Mouse (Mus musculus): ENCODE data around the gene Sec14l1. TPM values are rescaled to one million over a fixed set of nuclear protein-coding genes. Genes with fewer than 3 reads are reported as not detected.

Gene Sec14l1
- polyA plus RNA-seq, 1 experiment from 2014 or later, result 37.7 TPM

DNA sequence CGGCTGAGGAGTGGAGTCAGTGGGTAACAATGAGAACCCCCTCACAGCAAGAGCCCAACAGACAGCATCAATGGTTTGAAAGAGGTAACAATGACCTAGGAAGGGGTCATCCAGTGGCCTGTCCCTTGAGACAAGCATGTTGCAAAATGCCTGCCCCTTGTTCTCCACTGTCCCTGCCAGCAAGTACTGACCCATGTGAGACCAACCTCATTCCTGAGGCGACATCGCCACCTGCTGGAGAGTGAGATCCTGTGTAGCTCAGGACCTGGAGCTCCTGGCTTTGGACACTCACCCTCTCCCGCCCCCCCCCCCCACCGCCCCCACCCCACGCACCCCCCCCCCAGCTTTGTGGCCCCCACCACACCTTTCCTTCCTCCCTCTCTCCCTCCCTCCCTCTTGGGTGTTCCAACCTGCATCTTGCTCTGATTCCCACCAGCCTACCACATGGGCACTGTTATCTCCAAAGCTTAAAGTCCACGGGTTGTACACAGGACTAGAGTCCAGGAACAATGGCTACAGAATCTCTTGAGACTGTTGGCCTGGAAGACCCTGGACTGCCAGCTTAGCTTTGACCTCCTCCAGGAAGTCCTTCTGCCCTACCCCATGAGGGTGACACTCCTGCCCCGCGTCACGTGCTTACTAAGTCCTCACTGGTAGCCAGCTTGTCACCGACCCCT lies 62.5 kb downstream of the Sec14l1 start:
- DNase-seq (ENCODE audit: low spot score), result peak; percentile 69

DNA sequence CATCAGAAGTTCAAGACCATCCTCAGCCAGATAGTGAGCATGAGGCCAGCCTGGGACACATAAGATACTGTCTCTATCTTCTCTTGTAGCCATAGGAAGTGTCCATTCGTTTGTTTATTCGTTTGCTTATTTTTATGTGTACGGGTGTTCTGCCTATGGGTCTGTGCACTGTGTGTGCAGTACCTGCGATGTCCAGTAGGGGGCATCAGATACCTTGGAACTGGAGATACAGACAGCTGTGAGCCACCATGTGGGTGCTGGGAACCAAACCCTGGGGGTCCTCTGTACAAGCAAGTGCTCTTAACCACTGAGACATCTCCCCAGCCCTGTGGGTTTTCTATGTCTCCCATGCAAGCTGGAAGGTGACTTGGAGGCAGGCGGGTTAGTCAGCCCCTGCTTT lies 64.9 kb downstream of the Sec14l1 start:
- DNase-seq (ENCODE audit: low spot score), result no peak

DNA sequence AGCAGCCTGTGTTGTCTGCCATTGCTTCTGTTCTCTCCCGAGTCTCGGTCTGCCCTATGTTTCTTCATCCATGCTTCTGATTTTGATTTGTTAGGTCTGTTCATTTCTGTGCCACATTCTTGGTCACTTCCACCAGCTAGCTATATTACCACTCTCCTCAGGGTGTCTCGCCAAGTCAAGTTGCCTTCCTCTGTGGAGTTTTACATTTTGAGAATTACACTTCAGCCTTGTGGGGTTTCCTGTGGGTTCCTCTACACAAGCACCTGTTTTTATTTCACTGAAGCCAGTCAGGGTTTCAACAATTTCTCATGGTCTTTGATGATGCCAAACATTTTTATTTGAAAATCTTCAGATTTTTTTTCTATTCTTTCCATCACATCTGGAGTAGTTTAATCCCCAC lies 67.8 kb downstream of the Sec14l1 start:
- DNase-seq (ENCODE audit: low spot score), result no peak

DNA sequence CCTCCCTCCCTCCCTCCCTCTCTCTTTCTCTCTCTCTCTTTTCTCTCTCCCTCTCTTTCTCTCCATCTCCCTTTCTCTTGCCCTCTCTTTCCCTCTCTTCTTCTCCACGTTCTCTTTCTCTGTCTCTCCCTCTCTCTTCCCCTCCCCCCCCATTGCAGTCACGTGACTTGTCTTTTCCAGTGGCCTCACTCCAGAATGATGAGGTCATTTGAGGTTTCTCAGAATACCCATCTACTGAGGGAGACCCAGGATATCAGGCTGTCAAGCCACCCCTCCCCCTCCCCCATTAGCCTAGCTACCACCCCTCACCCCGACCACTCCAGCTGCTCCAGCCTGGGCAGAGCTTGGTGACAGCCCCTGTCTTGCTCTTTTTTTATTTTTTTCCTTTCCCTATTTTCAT lies 68.3 kb downstream of the Sec14l1 start:
- DNase-seq (ENCODE audit: low spot score), result no peak

DNA sequence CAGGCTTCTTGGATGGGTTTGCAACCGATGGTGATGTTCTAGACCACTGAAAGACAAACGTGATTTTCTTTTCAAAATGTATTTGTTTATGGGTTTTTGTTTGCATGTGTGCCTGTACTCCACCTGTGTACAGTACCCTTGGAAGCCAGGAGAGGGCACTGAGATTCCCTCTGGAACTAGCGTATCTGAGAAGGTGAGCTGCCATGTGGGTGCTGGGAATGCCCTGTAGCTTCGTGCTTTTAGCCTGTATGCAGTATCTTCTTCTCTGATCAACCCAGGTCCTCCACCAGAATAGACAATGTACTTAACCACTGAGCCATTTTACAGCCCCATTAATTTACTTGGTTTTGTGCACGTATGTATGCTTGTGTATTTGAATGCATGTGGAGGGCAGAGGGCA lies 68.9 kb downstream of the Sec14l1 start:
- DNase-seq (ENCODE audit: low spot score), result no peak

DNA sequence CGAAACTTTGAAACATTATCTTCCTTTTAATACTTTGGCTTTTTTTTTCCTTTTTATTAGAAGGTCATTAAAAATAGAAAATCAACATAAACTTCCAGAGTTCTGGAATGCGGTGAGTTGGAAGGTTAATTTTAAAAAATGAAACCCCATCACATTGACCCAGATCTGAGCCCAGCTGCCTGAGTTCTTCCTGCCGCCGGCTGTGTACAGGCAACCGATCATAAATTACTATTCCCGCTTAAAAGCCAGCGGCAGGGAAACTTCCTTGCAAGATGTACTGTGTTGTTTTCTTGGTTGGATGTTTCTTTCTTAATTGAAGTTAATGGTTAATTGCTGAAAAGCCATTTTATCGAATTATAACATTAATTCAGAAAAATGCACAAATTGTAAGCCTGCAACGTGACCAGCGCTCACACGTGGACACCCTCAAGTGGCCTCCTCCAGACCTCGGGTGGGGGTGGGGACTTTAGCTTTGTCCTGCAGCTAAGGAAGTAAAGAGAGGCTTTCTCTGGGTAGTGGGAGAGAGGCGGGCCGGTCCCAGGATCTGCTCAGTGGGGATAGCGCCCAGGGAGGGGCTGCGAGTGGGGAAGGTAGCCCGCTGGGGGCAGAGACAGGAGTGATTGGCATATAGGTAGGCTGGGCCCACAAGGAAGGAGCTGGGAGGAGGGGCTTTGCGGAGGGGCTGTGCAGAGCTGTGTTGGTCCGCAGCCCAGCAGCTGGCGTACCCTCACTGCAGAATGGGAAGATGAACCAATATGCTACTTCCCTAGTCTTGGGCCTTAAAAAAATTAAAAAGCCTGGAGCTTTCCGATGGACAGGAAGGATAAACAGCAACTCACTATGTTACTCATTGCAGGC lies 70.3 kb downstream of the Sec14l1 start:
- DNase-seq (ENCODE audit: low spot score), result no peak

DNA sequence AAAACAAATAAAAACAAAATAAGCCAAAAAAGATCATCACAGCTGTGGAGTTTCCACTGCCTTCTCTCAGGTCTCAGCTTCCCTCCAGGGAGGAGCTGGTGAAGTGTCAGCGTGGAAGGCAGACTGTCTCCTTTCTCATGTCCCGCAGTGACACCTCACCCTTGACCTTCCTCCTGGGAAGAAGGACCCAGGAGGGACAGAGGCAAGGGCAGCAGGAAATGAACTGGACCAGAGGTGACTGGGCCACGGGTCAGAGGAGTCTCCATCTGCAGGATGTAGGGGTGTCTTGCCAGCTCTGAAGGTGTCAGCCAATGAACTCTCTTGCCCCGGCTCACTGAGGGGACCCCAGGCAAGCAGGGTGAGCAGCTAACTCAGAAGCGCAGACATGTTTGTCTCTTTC lies 76.6 kb downstream of the Sec14l1 start:
- DNase-seq (ENCODE audit: low spot score), result no peak

DNA sequence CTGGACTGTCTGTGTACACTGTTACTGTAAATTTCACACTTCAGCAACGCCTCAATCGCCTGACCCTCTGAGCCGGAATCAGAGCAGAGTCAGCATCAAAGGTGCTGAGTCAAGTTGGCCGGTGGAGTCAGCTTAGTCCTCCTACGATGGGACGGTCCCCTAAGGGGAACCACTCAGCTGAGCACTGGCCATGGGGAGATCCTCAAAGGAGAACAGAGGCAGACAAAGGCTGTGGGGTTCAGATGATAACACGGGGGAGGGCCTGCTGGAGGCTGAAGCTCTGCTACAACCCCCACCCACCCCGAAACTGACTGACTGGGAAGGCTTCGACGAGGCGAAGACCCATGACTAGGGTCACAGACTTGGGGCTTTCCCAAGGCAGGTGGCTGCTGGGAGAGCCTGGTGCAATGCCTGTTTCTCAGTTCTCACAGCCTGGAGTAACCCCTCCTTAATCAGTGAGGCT lies 79.5 kb downstream of the Sec14l1 start:
- no peak for DNase-seq (ENCODE audit: low spot score)

DNA sequence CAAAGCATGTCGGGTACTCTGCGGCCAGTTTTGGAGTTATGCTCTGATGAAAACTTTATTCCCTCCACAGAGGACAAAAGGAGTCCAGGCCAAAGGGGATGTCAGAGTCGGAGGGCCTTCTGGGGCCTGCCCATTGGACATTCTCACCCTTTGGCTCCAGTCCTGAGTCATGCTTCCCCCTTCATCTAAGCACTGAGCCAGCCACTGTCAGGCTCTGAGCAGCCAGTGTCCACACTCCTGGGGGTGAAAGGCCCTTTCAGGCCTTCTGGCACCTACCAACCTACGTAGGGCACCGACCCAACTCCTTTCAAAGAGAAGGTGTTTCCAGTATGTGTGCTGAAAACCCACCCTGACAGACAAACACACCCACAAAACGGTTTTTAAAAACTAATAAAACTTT lies 80.6 kb downstream of the Sec14l1 start:
- no peak for DNase-seq (ENCODE audit: low spot score)

DNA sequence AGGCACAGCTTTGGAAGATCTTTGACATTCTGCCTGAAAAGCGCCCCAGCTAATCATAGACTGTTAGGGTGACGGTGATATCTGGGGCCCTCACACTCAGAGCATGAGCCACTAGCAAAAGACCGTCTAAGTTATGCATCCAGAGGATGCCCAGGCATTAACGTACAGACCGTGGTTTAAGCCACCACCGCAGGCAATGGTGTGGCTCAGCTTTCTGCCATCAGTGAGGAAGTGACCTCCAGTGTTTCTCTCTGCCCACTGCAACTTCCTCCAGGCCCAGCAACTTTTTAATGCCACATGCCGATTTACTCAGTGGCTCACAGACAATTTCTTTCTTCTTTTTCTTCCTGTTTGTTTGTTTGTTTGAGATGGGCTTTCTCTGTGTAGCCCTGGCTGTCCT lies 81.7 kb downstream of the Sec14l1 start:
- no peak for DNase-seq (ENCODE audit: low spot score)

DNA sequence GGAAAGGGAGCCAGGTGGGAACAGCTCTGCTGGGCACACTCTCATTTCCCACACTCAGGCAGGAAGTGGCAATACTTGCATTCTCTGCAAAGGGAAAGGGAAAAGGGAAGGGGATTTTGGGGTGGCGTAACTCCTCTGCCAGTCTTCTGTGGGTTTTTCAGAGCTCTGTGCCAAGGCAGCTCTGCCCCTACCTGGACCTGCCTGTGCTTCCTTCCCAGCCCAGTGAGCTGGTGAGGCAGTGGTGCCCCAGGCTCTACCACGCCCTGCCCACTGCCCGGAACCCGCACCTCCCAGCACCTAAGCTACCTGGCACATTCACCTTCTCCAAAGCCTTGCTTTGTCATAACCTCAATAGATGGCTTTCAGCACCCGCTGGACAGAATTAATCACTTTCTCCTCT lies 83.2 kb downstream of the Sec14l1 start:
- DNase-seq (ENCODE audit: low spot score), result no peak

DNA sequence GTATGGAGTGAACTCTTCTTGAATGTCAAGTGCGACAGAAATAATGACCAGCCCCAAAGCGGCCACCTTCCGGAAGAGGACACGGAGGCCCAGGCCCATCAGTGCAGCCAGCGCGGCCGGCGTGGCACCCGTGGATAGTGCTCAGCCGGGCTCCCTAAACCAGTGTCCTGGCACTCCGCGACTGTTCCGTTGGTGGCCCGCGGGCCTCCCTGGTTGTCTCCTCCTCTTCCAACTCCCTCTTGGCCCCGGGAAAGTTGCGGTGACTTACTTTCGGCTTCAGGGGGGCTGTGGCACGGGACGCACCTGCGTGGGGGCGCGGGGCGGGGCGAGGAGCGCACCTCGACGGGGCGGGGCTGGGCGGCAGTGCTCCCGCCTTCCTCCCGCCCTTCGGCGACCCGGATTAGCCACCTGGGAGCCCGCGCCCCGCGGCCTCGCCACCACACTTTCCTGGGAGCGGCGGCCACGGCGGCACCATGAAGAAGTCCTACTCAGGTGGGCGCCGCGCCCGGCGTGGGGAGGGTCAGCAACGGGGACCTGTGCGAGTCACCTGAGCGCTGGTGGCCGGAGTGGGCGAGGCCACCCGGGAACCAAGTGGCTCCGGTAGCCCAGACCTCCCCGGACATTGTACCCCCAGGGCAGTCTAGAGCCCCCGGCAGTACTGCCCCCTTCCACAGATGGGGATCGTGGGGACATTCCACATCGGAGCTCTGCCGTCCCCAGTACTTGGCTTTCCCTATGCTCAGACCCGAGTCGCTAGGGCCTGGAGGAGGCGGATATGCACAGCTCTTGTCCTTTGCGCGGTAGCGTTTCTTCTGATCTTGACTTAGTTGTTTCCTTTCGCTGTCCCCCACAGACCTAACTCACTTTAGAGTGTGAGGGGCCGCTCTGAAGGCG lies 84.6 kb downstream of the Sec14l1 start, which contains the start of gene Sept9:
Gene Sept9, plus strand, starts transcription at position 380 of the 894 bp plus-strand sequence.
- DNase-seq (ENCODE audit: low spot score), result peak; percentile 61

DNA sequence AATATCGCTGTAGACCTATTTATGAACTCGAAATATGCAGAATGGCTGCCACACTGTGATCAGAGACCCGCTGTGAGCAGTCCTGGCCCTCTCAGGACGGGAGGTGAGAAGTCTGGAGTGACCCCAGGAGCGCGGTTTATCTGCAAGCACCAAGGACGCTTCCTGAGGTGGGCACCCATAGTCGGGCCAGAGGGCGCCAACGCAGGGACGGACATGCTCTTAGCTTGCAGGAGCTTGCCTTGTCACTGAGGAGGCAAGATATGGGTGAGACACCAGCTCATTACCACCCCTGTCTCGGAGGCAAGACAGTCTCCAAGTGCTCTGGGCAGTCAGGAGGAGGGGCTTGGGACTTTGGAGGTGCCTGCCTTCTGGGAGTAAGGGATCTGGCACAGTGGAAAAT lies 86.9 kb downstream of the Sec14l1 start:
- DNase-seq (ENCODE audit: low spot score), result no peak

DNA sequence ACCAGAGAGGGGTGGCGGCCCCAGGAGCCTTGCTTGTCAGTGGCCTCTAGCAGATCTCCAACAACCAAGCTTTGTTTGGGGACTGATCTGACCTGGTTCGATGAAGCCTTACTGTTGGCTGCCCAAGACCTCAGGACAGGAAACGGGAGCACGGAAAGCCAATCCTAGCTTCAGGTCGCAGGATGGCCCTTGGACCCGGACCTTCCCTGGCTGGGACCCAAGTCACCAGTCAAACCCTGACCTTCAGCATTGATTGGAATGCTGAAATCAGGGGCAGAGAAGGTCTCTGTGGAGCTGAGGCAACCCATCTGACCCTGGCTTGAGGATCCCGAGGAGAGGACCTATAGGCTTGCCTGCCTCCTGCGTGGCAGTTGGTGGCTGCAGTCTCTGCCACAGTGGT lies 89.6 kb downstream of the Sec14l1 start:
- no peak for DNase-seq (ENCODE audit: low spot score)

DNA sequence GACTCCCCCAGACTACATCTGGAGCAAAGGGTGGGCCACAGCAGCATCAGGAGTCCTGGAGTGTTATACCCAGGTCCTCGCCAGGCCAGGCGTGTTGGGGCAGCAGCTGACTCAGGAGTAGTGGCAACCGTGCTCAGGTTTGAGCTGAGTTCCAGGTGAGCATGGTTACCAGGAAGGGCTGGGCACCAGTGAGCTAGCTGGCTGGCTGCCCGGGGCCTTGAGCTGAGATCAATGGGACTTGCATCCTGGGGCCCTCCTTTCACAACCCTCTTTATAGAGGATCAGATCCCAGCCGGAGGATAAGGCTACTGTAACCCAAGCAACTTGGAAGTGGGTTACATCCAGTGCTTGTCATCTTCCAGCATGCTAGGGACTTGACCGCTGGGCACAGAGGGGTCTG lies 90.1 kb downstream of the Sec14l1 start:
- no peak for DNase-seq (ENCODE audit: low spot score)

DNA sequence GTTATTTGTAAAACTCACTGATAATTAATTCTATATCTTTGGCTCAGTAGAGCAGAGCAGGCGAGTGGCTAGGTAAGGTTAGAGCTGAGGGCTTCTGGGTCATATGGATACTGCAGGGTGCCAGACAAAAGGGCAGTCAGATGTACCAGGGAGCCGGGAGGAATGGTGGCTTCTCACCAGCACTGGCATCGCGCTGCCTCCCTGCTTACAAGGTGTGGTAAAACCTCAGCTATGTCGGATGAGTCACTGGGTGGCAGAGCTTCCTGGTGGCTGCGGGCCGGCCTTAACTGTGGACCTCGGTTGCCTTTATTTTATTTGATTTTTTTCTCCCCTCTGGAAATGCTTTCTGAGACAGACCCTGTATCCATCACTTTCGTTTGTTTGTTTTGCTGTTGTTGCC lies 90.5 kb downstream of the Sec14l1 start:
- no peak for DNase-seq (ENCODE audit: low spot score)

DNA sequence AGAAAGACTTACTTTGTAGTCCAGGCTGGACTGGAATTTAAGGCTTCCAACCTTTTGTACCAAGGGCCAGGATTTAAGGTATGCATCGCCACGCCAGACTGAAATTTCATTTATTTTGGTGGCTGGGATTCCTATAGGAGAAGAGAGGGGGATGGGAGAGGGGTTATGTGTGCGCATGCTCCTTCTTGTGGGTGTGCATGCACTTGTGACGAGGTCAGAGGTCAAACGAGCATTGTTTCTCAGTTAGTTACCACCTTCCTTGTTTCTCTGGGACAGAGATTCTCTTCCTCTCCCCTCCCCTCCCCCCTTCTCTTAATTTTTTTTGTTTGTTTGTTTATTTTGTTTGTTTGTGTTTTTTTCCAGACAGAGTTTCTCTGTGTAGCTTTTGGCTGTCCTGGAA lies 92.5 kb downstream of the Sec14l1 start:
- DNase-seq (ENCODE audit: low spot score), result no peak

DNA sequence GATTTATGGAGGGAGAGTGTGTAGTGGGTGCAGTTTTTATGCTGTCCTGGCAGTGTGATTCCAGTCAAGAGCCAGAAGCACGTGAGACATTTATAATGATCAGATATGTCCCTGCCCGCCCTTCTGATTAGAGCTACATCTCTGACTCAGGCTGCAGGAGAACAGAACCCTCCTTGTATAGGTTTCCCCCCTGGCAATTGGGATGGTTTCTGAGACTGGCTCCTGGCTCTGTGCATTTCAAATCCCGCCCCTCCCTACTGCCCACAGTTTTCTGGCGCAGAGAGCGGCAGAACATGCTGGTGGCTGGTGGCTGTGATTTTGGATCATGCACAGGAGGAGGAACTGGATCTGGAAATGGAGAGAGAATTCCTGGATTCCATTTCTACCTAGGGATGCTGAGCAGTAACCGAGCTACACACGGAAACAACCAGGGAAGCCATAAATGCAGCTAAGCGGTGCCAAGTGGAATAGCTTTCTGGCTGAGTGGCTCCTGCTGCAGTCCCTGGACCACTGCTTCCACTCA lies 93.2 kb downstream of the Sec14l1 start:
- DNase-seq (ENCODE audit: low spot score), result no peak
